Mouse (Mus musculus): ENCODE data around the gene Arl5c.

DNA sequence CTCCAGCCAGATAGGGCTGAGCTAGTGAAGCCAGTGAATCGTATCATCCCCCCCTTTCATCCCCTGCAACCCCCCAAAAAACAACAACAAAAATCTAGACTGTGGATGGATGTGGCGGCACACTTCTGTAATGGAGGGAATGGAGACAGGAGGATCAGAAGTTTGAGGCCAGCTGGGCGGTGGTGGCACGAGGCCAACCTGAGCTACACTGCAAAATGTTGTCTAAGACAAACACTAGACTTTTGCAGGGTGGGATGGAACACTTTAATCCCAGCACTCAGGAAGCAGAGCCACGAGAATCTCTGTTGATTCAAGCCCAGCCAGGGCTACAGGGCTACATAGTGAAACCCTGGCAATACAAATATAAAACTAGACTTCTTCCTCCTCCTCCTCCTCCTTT is 48.1 kb upstream of the Arl5c start:
- TF ChIP-seq CTCF (IDR thresholded peaks at IDR 0.05; ENCODE audit: low read depth), result no peak
- TF ChIP-seq EP300 (optimal IDR thresholded peaks at IDR 0.05), result no peak
